Mouse (Mus musculus) stomach, embryonic 14.5 days (tissue): ENCODE data around the gene Rcn3. TPM values are rescaled to one million over a fixed set of nuclear protein-coding genes. Genes with fewer than 3 reads are reported as not detected.

ENCODE experiments used
- ATAC-seq: fragments of 200-750 bp; cut with Nextera tagmentation; 2 replicates; pipeline ENCODE4 v1.8.0; 2017; ENCODE audit warnings: low read depth, moderate TSS enrichment; ENCODE audit not compliant: insufficient number of reproducible peaks, insufficient read depth, low FRiP score
- H3K27ac ChIP-seq: fragments of 300-500 bp; sonication (generic); 2 replicates; pipeline ENCODE4 v1.5.1; 2014; ENCODE audit warnings: mild to moderate bottlenecking, low read length, moderate library complexity, mixed read lengths
- H3K27me3 ChIP-seq: fragments of 300-500 bp; sonication (generic); 2 replicates; pipeline ENCODE4 v1.6.1; 2014; ENCODE audit warnings: low read length, control low read depth, mixed read lengths; ENCODE audit not compliant: control insufficient read depth, insufficient read depth
- H3K36me3 ChIP-seq: fragments of 300-500 bp; sonication (generic); 2 replicates; pipeline ENCODE4 v1.6.1; 2014; ENCODE audit warnings: mild to moderate bottlenecking, control low read depth, low read length, moderate library complexity, mixed read lengths; ENCODE audit not compliant: control insufficient read depth, insufficient read depth
- H3K4me1 ChIP-seq: fragments of 300-500 bp; sonication (generic); 2 replicates; pipeline ENCODE4 v1.6.1; 2014; ENCODE audit warnings: low read length, control low read depth, mixed read lengths; ENCODE audit not compliant: control insufficient read depth, insufficient read depth
- H3K4me2 ChIP-seq: fragments of 300-500 bp; sonication (generic); replicated peaks from 2 replicates; pipeline ENCODE4 v1.6.1; 2014; ENCODE audit warnings: low read depth, low read length, control low read depth
- H3K4me3 ChIP-seq: fragments of 300-500 bp; sonication (generic); 2 replicates; pipeline ENCODE4 v1.5.1; 2014; ENCODE audit warnings: low read depth, low read length, control low read depth
- H3K9ac ChIP-seq: fragments of 300-500 bp; sonication (generic); replicated peaks from 2 replicates; pipeline ENCODE4 v1.6.1; 2014; ENCODE audit warnings: low read depth, mild to moderate bottlenecking, control low read depth, low read length, moderate library complexity, mixed read lengths
- H3K9me3 ChIP-seq: fragments of 300-500 bp; sonication (generic); 2 replicates; pipeline ENCODE4 v1.6.1; 2016; ENCODE audit warnings: low read depth, low read length, control low read depth; ENCODE audit not compliant: control insufficient read depth
- WGBS: fragments of 180-500 bp; shearing (Covaris S2); extraction: QIAGEN DNeasy Blood & Tissue Kit; methylation state at CpG from one replicate; pipeline ENCODE4 v1.1.7; 2014; 5-methylcytosine and 5-hydroxymethylcytosine counted together
- polyA plus RNA-seq: library from polyadenylated mRNA; unstranded; fragments of >200 nt; fragmentation: Nextera tagmentation; extraction: Ambion mirVana; gene quantifications from 2 replicates; pipeline ENCODE4 v1.2.1, GENCODE M21; 2014

Rcn3 gene
- 418 and 432 TPM in 2 replicates for polyA plus RNA-seq

DNA sequence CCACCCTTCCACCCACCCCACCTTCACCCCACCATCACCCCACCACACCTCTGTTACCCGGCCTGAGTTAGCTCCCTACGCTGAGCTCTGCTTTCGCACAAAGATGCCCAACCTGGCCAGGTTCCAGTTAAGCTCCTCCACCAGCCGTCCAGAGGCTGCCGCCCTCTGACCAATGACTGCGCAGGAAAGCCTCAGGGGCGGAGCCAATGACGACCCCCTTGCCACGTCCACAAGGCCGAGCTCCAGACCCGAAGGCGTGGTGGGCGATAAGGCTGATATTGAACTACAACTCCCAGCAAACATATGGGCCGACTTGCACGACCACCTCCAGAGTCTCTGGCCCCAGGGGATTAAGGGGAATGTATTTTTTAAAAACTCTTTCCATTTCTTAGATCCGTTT, at the start of gene Rcn3:
Rcn3 (minus strand) TSS at position 174 of the 400 bp plus-strand sequence.
- H3K27ac ChIP-seq = peak within 1 kb of the TSS; percentile 83
- peaks cover 18% of the 10 kb centered on the region for H3K36me3 ChIP-seq
- H3K27me3 ChIP-seq = no peaks in the 10 kb centered on the region
- ATAC-seq = peak; percentile 94
- H3K9me3 ChIP-seq = no peaks in the 10 kb centered on the region
- H3K4me1 ChIP-seq = peaks cover 7% of the 10 kb centered on the region; the same call in 1 of the 2 replicates
- peak within 1 kb of the TSS; percentile 47 for H3K4me3 ChIP-seq
- 0% methylated on average over 16 of the region's 16 CpGs for WGBS
- peak within 1 kb of the TSS; percentile 59 for H3K4me2 ChIP-seq
- peak within 1 kb of the TSS; percentile 56 for H3K9ac ChIP-seq

DNA sequence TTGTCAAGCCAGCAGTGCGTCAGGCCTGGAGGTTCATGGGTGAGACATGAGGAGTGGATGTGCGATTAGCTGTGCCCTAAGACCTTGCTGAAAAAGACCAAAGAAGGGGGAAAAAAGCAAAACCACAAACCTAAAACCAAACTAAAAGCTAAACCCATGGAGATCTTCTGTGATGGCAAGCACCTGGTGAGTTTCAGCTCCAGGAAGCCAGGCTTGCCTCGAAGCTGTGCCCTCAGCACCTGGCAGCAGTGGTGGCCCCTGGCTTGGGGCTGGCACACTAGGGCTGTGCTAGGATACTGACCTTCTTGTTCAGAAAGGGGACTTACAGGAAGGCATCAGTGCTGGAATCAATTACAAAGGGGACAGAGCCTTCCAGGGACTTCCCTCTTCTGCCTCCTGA, 49.3 kb upstream of the Rcn3 start:
- Histone ChIP-seq H3K4me2 (no peak overlapping the region), H3K9ac (no peak overlapping the region), H3K27me3 (no peaks in the 10 kb centered on the region), H3K9me3 (no peaks in the 10 kb centered on the region), H3K36me3 (peaks cover 20% of the 10 kb centered on the region), H3K27ac (no peak overlapping the region), H3K4me3 (no peak overlapping the region), H3K4me1 (no peaks in the 10 kb centered on the region)
- 86% methylated on average over 3 of the region's 3 CpGs for WGBS
- ATAC-seq = no peak

DNA sequence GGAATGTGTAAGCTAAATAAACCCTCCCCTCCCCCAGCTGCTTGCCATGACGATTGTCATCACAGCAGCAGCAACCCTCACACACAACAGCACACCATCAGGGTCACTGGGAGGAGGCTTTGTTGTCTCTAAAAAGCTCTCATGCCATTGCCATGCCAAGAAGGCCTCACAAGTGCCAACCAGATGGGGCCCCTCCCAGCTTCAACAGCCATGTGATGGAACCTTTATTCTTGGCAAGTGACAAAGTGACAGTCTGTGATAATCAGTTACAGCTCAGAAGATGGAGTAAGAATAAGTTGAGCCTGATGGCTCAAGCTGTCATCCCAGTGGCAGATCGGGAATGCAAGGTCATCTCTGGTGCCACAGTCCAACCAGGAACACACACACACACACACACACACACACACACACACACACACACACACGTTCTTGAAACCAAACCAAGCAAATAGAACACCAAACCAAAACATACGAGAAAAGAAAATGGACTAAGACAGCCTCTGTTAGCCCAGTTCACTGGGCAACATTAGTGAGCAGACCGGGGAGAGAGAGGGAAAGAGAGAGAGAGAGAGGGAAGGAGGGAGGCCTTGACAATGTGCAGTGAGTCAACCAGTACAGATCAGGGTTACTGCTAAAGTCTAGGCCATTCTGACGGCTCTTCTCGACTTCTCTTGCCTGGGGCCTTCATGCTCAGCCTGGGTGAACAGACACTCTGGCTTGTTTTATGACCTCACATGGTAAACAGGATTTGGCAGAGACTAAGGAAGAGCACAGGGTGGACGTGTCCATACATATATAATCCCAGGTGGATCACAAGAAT, 48.1 kb upstream of the Rcn3 start:
- H3K4me1 ChIP-seq = no peaks in the 10 kb centered on the region

DNA sequence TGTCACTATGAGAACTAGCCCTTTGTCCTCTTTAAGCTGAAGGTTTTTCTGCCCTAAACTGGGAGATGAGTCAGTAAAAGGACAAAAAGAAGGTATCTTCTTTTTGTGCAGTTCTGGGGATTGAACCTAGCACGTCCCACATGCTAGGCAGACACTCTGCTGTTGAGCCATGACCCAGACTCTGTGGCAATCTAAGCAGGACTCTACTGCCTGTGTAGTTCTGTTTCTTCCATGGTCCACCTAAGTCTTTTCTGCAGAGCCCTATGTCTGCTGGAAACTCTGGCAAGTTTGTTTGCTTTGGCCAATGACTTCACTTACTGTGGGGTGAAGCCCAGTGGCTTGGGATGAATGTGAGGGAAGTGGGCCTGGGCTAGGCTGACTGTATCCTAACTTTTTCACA, 46.4 kb upstream of the Rcn3 start:
- H3K36me3 ChIP-seq = peaks cover 3% of the 10 kb centered on the region; the same call in 1 of the 2 replicates
- ATAC-seq = no peak
- 70% methylated on average over 1 of the region's 1 CpGs for WGBS
- H3K27me3 ChIP-seq = no peaks in the 10 kb centered on the region
- H3K4me3 ChIP-seq = no peak overlapping the region
- no peak overlapping the region for H3K27ac ChIP-seq
- no peak overlapping the region for H3K9ac ChIP-seq
- H3K9me3 ChIP-seq = no peaks in the 10 kb centered on the region
- H3K4me2 ChIP-seq = no peak overlapping the region
- no peaks in the 10 kb centered on the region for H3K4me1 ChIP-seq

More for the DNA sequence above, 48.1 kb upstream of the Rcn3 start:
- no peak overlapping the region for H3K4me3 ChIP-seq
- no peaks in the 10 kb centered on the region for H3K27me3 ChIP-seq
- no peak overlapping the region for H3K4me2 ChIP-seq
- WGBS = 72% methylated on average over 8 of the region's 8 CpGs
- peaks cover 14% of the 10 kb centered on the region for H3K36me3 ChIP-seq
- no peak overlapping the region for H3K9ac ChIP-seq
- ATAC-seq = no peak
- no peak overlapping the region for H3K27ac ChIP-seq
- no peaks in the 10 kb centered on the region for H3K9me3 ChIP-seq

- ATAC-seq = no peak
- no peaks in the 10 kb centered on the region for H3K27me3 ChIP-seq
- H3K9ac ChIP-seq = no peak overlapping the region
- no peak overlapping the region for H3K4me2 ChIP-seq
- 67% methylated on average over 12 of the region's 12 CpGs for WGBS
- H3K4me3 ChIP-seq = no peak overlapping the region
- H3K27ac ChIP-seq = no peak overlapping the region
- 0 out of 2 replicates have a peak, but pooled peaks cover 3% of the 10 kb centered on the region for H3K36me3 ChIP-seq
- no peaks in the 10 kb centered on the region for H3K9me3 ChIP-seq
- no peaks in the 10 kb centered on the region for H3K4me1 ChIP-seq
Observed at GRCm38 (mm10) chr7:45137171-45138006, 45.4 kb upstream of the Rcn3 start.

- Histone ChIP-seq H3K4me3 (peak within 1 kb of the TSS; percentile 45), H3K4me2 (peak within 1 kb of the TSS; percentile 54), H3K4me1 (no peaks in the 10 kb centered on the region), H3K36me3 (no peaks in the 10 kb centered on the region), H3K27me3 (no peaks in the 10 kb centered on the region), H3K9ac (peak within 1 kb of the TSS; percentile 43), H3K27ac (no peak within 1 kb of the TSS), H3K9me3 (no peaks in the 10 kb centered on the region)
- 2% methylated on average over 29 of the region's 29 CpGs for WGBS
- ATAC-seq = peak; percentile 86
Observed at GRCm38 (mm10) chr7:45135993-45136567, 44.1 kb upstream of the Rcn3 start, which contains the start of the genes Gm45713 and Flt3l. TSS of gene Gm45713 (minus strand) at chr7:45136231. TSS of gene Flt3l (minus strand) at chr7:45136432.

- no peak for ATAC-seq
- Histone ChIP-seq H3K4me2 (no peak overlapping the region), H3K4me3 (no peak overlapping the region), H3K9ac (no peak overlapping the region), H3K36me3 (no peaks in the 10 kb centered on the region), H3K9me3 (no peaks in the 10 kb centered on the region), H3K27me3 (no peaks in the 10 kb centered on the region), H3K27ac (no peak overlapping the region), H3K4me1 (no peaks in the 10 kb centered on the region)
- 77% methylated on average over 3 of the region's 3 CpGs for WGBS
Observed at GRCm38 (mm10) chr7:45135370-45135769, 43.3 kb upstream of the Rcn3 start.

GRCm38 (mm10) chr7:45134544-45135026, 42.6 kb upstream of the Rcn3 start:
- no peaks in the 10 kb centered on the region for H3K27me3 ChIP-seq
- peaks cover 2% of the 10 kb centered on the region for H3K4me1 ChIP-seq
- H3K36me3 ChIP-seq = no peaks in the 10 kb centered on the region
- peak; percentile 4; the same call in 1 of the 2 replicates for ATAC-seq
- no peaks in the 10 kb centered on the region for H3K9me3 ChIP-seq
- H3K9ac ChIP-seq = no peak overlapping the region
- 7% methylated on average over 12 of the region's 12 CpGs for WGBS
- no peak overlapping the region for H3K27ac ChIP-seq
- no peak overlapping the region for H3K4me3 ChIP-seq
- H3K4me2 ChIP-seq = no peak overlapping the region
